ENCODE assay signal across 26 mouse cellular contexts in genomic region chr14:50782166-50782565, GRCm38 (mm10). TPM values are rescaled to one million over a fixed set of nuclear protein-coding genes. Genes with fewer than 3 reads are reported as not detected.
"Had no signal": no experiment of that assay in that cellular context is flagged by ENCODE, and none has a peak within 500 bp of the region (broad histone marks: within the 10 kb centered on the region; RNA-seq: fewer than 3 reads in every experiment).

No protein-coding gene starts in this region.

- H3K4me3 ChIP-seq: midbrain, embryonic 10.5 days; midbrain, embryonic 12.5 days; myocyte; neural tube, embryonic 13.5 days; neural tube, embryonic 15.5 days had no signal

- DNase-seq: lung, embryonic 14.5 days; lung, postnatal 10 days; lung, postnatal 4 days; midbrain, embryonic 14.5 days; retina, postnatal 1 day; right cerebral cortex, adult 18-20 months; right cerebral cortex, postnatal 25 days; right cerebral cortex, postnatal 4 days; spleen, adult 18-20 months; thymus, adult 18-20 months; thymus, postnatal 14 days; thymus, postnatal 36 days had no signal

- H3K27ac ChIP-seq: midbrain, embryonic 10.5 days; midbrain, embryonic 12.5 days; neural tube, embryonic 13.5 days; neural tube, embryonic 15.5 days had no signal

- H3K9ac ChIP-seq: lung, embryonic 14.5 days; midbrain, embryonic 12.5 days; neural tube, embryonic 13.5 days; neural tube, embryonic 15.5 days had no signal

- H3K4me2 ChIP-seq: lung, embryonic 14.5 days; midbrain, embryonic 12.5 days; neural tube, embryonic 13.5 days; neural tube, embryonic 15.5 days had no signal

- ATAC-seq: midbrain, embryonic 16.5 days had no signal

- H3K27me3 ChIP-seq: midbrain, embryonic 12.5 days; neural tube, embryonic 13.5 days; neural tube, embryonic 15.5 days had no signal

- H3K9me3 ChIP-seq: midbrain, embryonic 10.5 days; midbrain, embryonic 12.5 days; neural tube, embryonic 15.5 days had no signal

RNA-seq across cellular contexts. Expression of gene Ccnb1ip1, which starts 25.4 kb away (rescaled TPM):
- total RNA-seq: megakaryocyte, adult 5-6 weeks; megakaryocyte-erythroid progenitor cell, adult 5-6 weeks had no signal
- polyA plus RNA-seq: lung, embryonic 14.5 days; lung, embryonic 16.5 days; midbrain, embryonic 10.5 days; midbrain, embryonic 12.5 days; midbrain, embryonic 14.5 days; midbrain, embryonic 16.5 days; neural tube, embryonic 11.5 days; neural tube, embryonic 13.5 days; neural tube, embryonic 15.5 days; small intestine, adult 2 months; stomach, embryonic 14.5 days; stomach, embryonic 16.5 days; thymus, postnatal 0 days had no signal

RNA-seq across cellular contexts. Expression of gene Olfr749, which starts 37.3 kb away (rescaled TPM):
- total RNA-seq: megakaryocyte, adult 5-6 weeks; megakaryocyte-erythroid progenitor cell, adult 5-6 weeks had no signal
- polyA plus RNA-seq: lung, embryonic 14.5 days; lung, embryonic 16.5 days; midbrain, embryonic 10.5 days; midbrain, embryonic 12.5 days; midbrain, embryonic 14.5 days; midbrain, embryonic 16.5 days; myocyte; neural tube, embryonic 11.5 days; neural tube, embryonic 13.5 days; neural tube, embryonic 15.5 days; small intestine, adult 2 months; stomach, embryonic 14.5 days; stomach, embryonic 16.5 days; thymus, postnatal 0 days had no signal
